Mouse (Mus musculus) bone marrow, adult 2 months (tissue): ENCODE data around the gene Atp13a3.

Experiments
- CTCF ChIP-seq: fragments of 200-500 bp; IDR thresholded peaks from 2 replicates; pipeline ENCODE4 v1.5.1; 2011; ENCODE audit warnings: low read length, control low read depth; ENCODE audit not compliant: control insufficient read depth, insufficient read depth
- POLR2A ChIP-seq: fragments of 200-500 bp; IDR thresholded peaks from 2 replicates; pipeline ENCODE4 v1.6.1; 2011; ENCODE audit warnings: low read depth, mild to moderate bottlenecking, control low read depth, low read length, borderline replicate concordance; ENCODE audit not compliant: control insufficient read depth

DNA sequence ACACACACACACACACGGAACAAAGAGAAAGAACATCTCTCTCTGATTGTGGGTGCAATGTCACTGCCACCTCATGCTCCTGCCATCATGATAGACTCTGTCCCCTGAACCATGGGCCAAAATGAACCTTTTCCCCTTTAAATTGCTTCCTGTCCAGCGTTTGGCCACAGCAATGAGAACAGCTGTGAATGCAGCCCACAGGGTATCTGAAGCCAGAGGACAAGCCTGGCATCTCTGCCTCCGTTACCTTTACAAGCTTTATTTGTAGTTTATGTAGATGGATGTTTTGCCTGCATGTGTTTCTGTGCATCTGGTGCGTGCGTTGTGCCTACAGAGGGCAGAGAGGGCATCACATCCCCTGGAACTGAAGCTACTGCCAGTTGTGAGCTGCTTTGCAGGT lies 21.2 kb upstream of the Atp13a3 start:
- TF ChIP-seq POLR2A (no peak), CTCF (no peak)
